Mouse (Mus musculus): ENCODE results near the gene Marco. TPM values are rescaled to one million over a fixed set of nuclear protein-coding genes. Genes with fewer than 3 reads are reported as not detected.

The Marco gene
- polyA plus RNA-seq, 1 experiment from 2014 or later = 7.9 TPM

GRCm38 (mm10) chr1:120425587-120425986 is 79.2 kb downstream of the Marco start:
- no peaks in the 10 kb centered on the region for H3K27me3 ChIP-seq (replicated peaks; ENCODE audit: insufficient read depth, low read length)

More at GRCm38 (mm10) chr1:120425587-120425986, 79.2 kb downstream of the Marco start:
- Histone ChIP-seq H3K36me3 (ENCODE audit: insufficient read depth, low read length) (no peaks in the 10 kb centered on the region), H3K9ac (replicated peaks; ENCODE audit: low read depth) (no peak overlapping the region), H3K9me3 (ENCODE audit: low read length) (no peaks in the 10 kb centered on the region), H3K4me3 (ENCODE audit: low read depth, low read length) (no peak overlapping the region), H3K27ac (ENCODE audit: low read length) (no peak overlapping the region), H3K4me1 (ENCODE audit: insufficient read depth, low read depth, low read length) (no peaks in the 10 kb centered on the region), H3K4me2 (replicated peaks; ENCODE audit: low read depth, low read length) (no peak overlapping the region)
- 59% methylated on average over 8 of the region's 8 CpGs for WGBS
- no peak for ATAC-seq
- TF ChIP-seq EP300 (IDR thresholded peaks at IDR 0.05) = no peak
- no peak for TF ChIP-seq CTCF (IDR thresholded peaks at IDR 0.05)
- no peak for DNase-seq (ENCODE audit: low spot score)

Other genes starting within 250 kb of the Marco start
- 4.3 and 4.4 TPM in 2 replicates for gene Steap3, start 232.3 kb downstream of the Marco start, polyA plus RNA-seq (2015; fragmentation: Nextera tagmentation; extraction: Ambion mirVana)
- not detected in 2 replicates for gene C1ql2, start 164.4 kb downstream of the Marco start, polyA plus RNA-seq (2015; fragmentation: Nextera tagmentation; extraction: Ambion mirVana)
- gene En1, start 97.4 kb upstream of the Marco start, polyA plus RNA-seq (2015; fragmentation: Nextera tagmentation; extraction: Ambion mirVana) = not detected in 2 replicates

All from lung, postnatal 0 days (tissue).